Mouse (Mus musculus) lung, embryonic 14.5 days (tissue): ENCODE results near the gene Gbgt1. TPM values are rescaled to one million over a fixed set of nuclear protein-coding genes. Genes with fewer than 3 reads are reported as not detected.
"Not testable (repeated sequence)": the region's sequence is repeated elsewhere in the genome, so short reads cannot be mapped to it uniquely, and the experiment has no call there.

Experiments
- ATAC-seq: fragments of 200-750 bp; cut with Nextera tagmentation; 2 replicates; pipeline ENCODE4 v1.8.0; 2017; ENCODE audit warnings: mild to moderate bottlenecking, moderate TSS enrichment, moderate library complexity; ENCODE audit not compliant: insufficient read depth
- DNase-seq: peaks from one replicate; pipeline ENCODE4 v3.0.0-alpha.2; 2015
- H3K27ac ChIP-seq: fragments of 300-500 bp; sonication (generic); 2 replicates; pipeline ENCODE4 v1.5.1; 2014; ENCODE audit warnings: low read depth, mild to moderate bottlenecking, moderate library complexity
- H3K27me3 ChIP-seq: fragments of 300-500 bp; sonication (generic); 2 replicates; pipeline ENCODE4 v1.6.1; 2014; ENCODE audit warnings: low read length, control low read depth; ENCODE audit not compliant: insufficient read depth
- H3K36me3 ChIP-seq: fragments of 300-500 bp; sonication (generic); 2 replicates; pipeline ENCODE4 v1.6.1; 2014; ENCODE audit warnings: control low read depth; ENCODE audit not compliant: insufficient read depth
- H3K4me1 ChIP-seq: fragments of 300-500 bp; sonication (generic); 2 replicates; pipeline ENCODE4 v1.6.1; 2014; ENCODE audit warnings: antibody characterized with exemption, control low read depth; ENCODE audit not compliant: insufficient read depth
- H3K4me2 ChIP-seq: fragments of 300-500 bp; sonication (generic); 2 replicates; pipeline ENCODE4 v1.6.1; 2014; ENCODE audit warnings: mild to moderate bottlenecking
- H3K4me3 ChIP-seq: fragments of 300-500 bp; sonication (generic); 2 replicates; pipeline ENCODE4 v1.5.1; 2014; ENCODE audit warnings: low read depth, low read length
- H3K9ac ChIP-seq: fragments of 300-500 bp; sonication (generic); 2 replicates; pipeline ENCODE4 v1.6.1; 2014
- H3K9me3 ChIP-seq: fragments of 300-500 bp; sonication (generic); 2 replicates; pipeline ENCODE4 v1.6.1; 2016; ENCODE audit warnings: low read depth, low read length, control low read depth
- CTCF ChIP-seq: IDR thresholded peaks from 2 replicates; pipeline ENCODE4 v1.5.1; 2016; ENCODE audit warnings: antibody characterized with exemption, low read depth
- WGBS: fragments of 180-500 bp; shearing (Covaris S2); extraction: QIAGEN DNeasy Blood & Tissue Kit; methylation state at CpG from one replicate; pipeline ENCODE4 v1.1.7; 2014; 5-methylcytosine and 5-hydroxymethylcytosine counted together
- polyA plus RNA-seq: library from polyadenylated mRNA; unstranded; fragments of >200 nt; fragmentation: Nextera tagmentation; extraction: Ambion mirVana; gene quantifications from 2 replicates; pipeline ENCODE4 v1.2.1, GENCODE M21; 2014

Gbgt1 gene
- polyA plus RNA-seq, 1 experiment from 2014 or later = 0.41 TPM

GRCm38 (mm10) chr2:28498431-28498830 lies 1.7 kb downstream of the Gbgt1 start:
- DNase-seq (no peak), ATAC-seq (no peak)
- TF ChIP-seq CTCF = no peak
- no peak overlapping the region for H3K27ac ChIP-seq
- no peak overlapping the region for H3K4me2 ChIP-seq
- H3K36me3 ChIP-seq = no peaks in the 10 kb centered on the region
- no peak overlapping the region for H3K4me3 ChIP-seq
- H3K4me1 ChIP-seq = 0 out of 2 replicates have a peak, but pooled peaks cover 9% of the 10 kb centered on the region
- WGBS = 73% methylated on average over 4 of the region's 4 CpGs
- no peaks in the 10 kb centered on the region for H3K9me3 ChIP-seq
- H3K9ac ChIP-seq = no peak overlapping the region
- no peaks in the 10 kb centered on the region for H3K27me3 ChIP-seq

GRCm38 (mm10) chr2:28502987-28503386 lies 6.3 kb downstream of the Gbgt1 start:
- ATAC-seq (no peak), DNase-seq (no peak)
- no peaks in the 10 kb centered on the region for H3K27me3 ChIP-seq
- no peak overlapping the region for H3K27ac ChIP-seq
- TF ChIP-seq CTCF = no peak
- H3K9ac ChIP-seq = no peak overlapping the region
- WGBS = 69% methylated on average over 10 of the region's 10 CpGs
- no peak overlapping the region for H3K4me3 ChIP-seq
- no peaks in the 10 kb centered on the region for H3K36me3 ChIP-seq
- no peaks in the 10 kb centered on the region for H3K4me1 ChIP-seq
- H3K4me2 ChIP-seq = no peak overlapping the region
- no peaks in the 10 kb centered on the region for H3K9me3 ChIP-seq

GRCm38 (mm10) chr2:28504676-28505075 lies 8.0 kb downstream of the Gbgt1 start:
- Histone ChIP-seq H3K9me3 (no peaks in the 10 kb centered on the region), H3K9ac (no peak overlapping the region), H3K27me3 (no peaks in the 10 kb centered on the region), H3K4me2 (no peak overlapping the region), H3K27ac (no peak overlapping the region), H3K4me3 (no peak overlapping the region), H3K36me3 (no peaks in the 10 kb centered on the region), H3K4me1 (no peaks in the 10 kb centered on the region)
- no peak for DNase-seq
- ATAC-seq = no peak
- TF ChIP-seq CTCF = no peak
- WGBS = 88% methylated on average over 13 of the region's 13 CpGs

- H3K9me3 ChIP-seq = no peaks in the 10 kb centered on the region
- no peaks in the 10 kb centered on the region for H3K4me1 ChIP-seq
- H3K36me3 ChIP-seq = no peaks in the 10 kb centered on the region
- H3K4me3 ChIP-seq = no peak within 1 kb of the TSS
- 67% methylated on average over 3 of the region's 3 CpGs for WGBS
- no peak for DNase-seq
- no peak for TF ChIP-seq CTCF
- H3K4me2 ChIP-seq = no peak within 1 kb of the TSS
- H3K27ac ChIP-seq = no peak within 1 kb of the TSS
- H3K27me3 ChIP-seq = no peaks in the 10 kb centered on the region
- ATAC-seq = no peak
- no peak within 1 kb of the TSS for H3K9ac ChIP-seq
These were observed 9.1 kb downstream of the Gbgt1 start, which contains the start of gene Gm10134 for GRCm38 (mm10) chr2:28505795-28506194. TSS of gene Gm10134 (plus strand) at chr2:28506095.

GRCm38 (mm10) chr2:28506291-28506690 lies 9.6 kb downstream of the Gbgt1 start:
- no peaks in the 10 kb centered on the region for H3K27me3 ChIP-seq
- H3K4me2 ChIP-seq = no peak overlapping the region
- H3K36me3 ChIP-seq = no peaks in the 10 kb centered on the region
- no peaks in the 10 kb centered on the region for H3K4me1 ChIP-seq
- WGBS = 83% methylated on average over 6 of the region's 6 CpGs
- no peaks in the 10 kb centered on the region for H3K9me3 ChIP-seq
- H3K9ac ChIP-seq = no peak overlapping the region
- H3K4me3 ChIP-seq = no peak overlapping the region
- ATAC-seq (no peak), DNase-seq (no peak)
- no peak overlapping the region for H3K27ac ChIP-seq
- no peak for TF ChIP-seq CTCF

- not testable (repeated sequence) for H3K27ac ChIP-seq, H3K36me3 ChIP-seq, H3K27me3 ChIP-seq, H3K4me3 ChIP-seq, H3K4me1 ChIP-seq, ATAC-seq, H3K4me2 ChIP-seq, DNase-seq, H3K9me3 ChIP-seq, H3K9ac ChIP-seq
- WGBS = 43% methylated on average over 5 of the region's 5 CpGs
- TF ChIP-seq CTCF = peak; percentile 31; the same call in 1 of the 2 replicates
These were observed 14.9 kb downstream of the Gbgt1 start for GRCm38 (mm10) chr2:28511600-28511999.

GRCm38 (mm10) chr2:28512798-28513401 lies 16.2 kb downstream of the Gbgt1 start, which contains the start of gene Ralgds:
TSS of gene Ralgds (plus strand) at chr2:28513125.
- peak within 1 kb of the TSS; percentile 77 for H3K9ac ChIP-seq
- under 1% methylated on average over 67 of the region's 71 CpGs for WGBS
- H3K9me3 ChIP-seq = no peaks in the 10 kb centered on the region
- H3K4me1 ChIP-seq = peaks cover 6% of the 10 kb centered on the region; the same call in 1 of the 2 replicates
- DNase-seq (peak; percentile 75), ATAC-seq (peak; percentile 74)
- H3K36me3 ChIP-seq = no peaks in the 10 kb centered on the region
- TF ChIP-seq CTCF = peak; percentile 26; the same call in 1 of the 2 replicates
- H3K4me3 ChIP-seq = peak within 1 kb of the TSS; percentile 70
- H3K4me2 ChIP-seq = peak within 1 kb of the TSS; percentile 98
- no peaks in the 10 kb centered on the region for H3K27me3 ChIP-seq
- H3K27ac ChIP-seq = peak within 1 kb of the TSS; percentile 72
